Mouse (Mus musculus): Measurements from ENCODE around the gene Vps13d. TPM values are rescaled to one million over a fixed set of nuclear protein-coding genes. Genes with fewer than 3 reads are reported as not detected.
"Not testable (repeated sequence)": the region's sequence is repeated elsewhere in the genome, so short reads cannot be mapped to it uniquely, and the experiment has no call there.

Vps13d gene
- polyA plus RNA-seq, 1 experiment, result 15.6 TPM

GRCm38 (mm10) chr4:145188561-145188960, 6.2 kb downstream of the Vps13d start:
- TF ChIP-seq EP300 (IDR thresholded peaks at IDR 0.05; ENCODE audit: insufficient read depth, low read depth, low read length) (no peak), CTCF (IDR thresholded peaks at IDR 0.05; ENCODE audit: low read depth, low read length) (no peak), POLR2A (IDR thresholded peaks at IDR 0.05; ENCODE audit: insufficient read depth, low read length) (no peak)
- Histone ChIP-seq H3K9ac (ENCODE audit: low read depth, poor library complexity, severe bottlenecking) (no peak overlapping the region), H3K27me3 (ENCODE audit: control insufficient read depth, insufficient read depth, low read length, poor library complexity, severe bottlenecking) (no peaks in the 10 kb centered on the region), H3K4me3 (ENCODE audit: low read depth, low read length) (no peak overlapping the region), H3K9me3 (replicated peaks; ENCODE audit: control insufficient read depth, insufficient read depth, low read length, poor library complexity, severe bottlenecking) (no peaks in the 10 kb centered on the region), H3K27ac (ENCODE audit: insufficient read depth, low read length) (no peak overlapping the region), H3K36me3 (ENCODE audit: control insufficient read depth, insufficient read depth, low read length, poor library complexity, severe bottlenecking) (no peaks in the 10 kb centered on the region), H3K4me1 (ENCODE audit: control insufficient read depth, insufficient read depth, low read length) (no peaks in the 10 kb centered on the region)

- TF ChIP-seq EP300 (IDR thresholded peaks at IDR 0.05; ENCODE audit: insufficient read depth, low read depth, low read length), result no peak
- TF ChIP-seq CTCF (IDR thresholded peaks at IDR 0.05; ENCODE audit: low read depth, low read length), result no peak
- TF ChIP-seq POLR2A (IDR thresholded peaks at IDR 0.05; ENCODE audit: insufficient read depth, low read length), result no peak
- no peaks in the 10 kb centered on the region for H3K4me1 ChIP-seq (ENCODE audit: control insufficient read depth, insufficient read depth, low read length)
- H3K27me3 ChIP-seq (ENCODE audit: control insufficient read depth, insufficient read depth, low read length, poor library complexity, severe bottlenecking), result no peaks in the 10 kb centered on the region
- H3K9ac ChIP-seq (ENCODE audit: low read depth, poor library complexity, severe bottlenecking), result no peak overlapping the region
- no peaks in the 10 kb centered on the region for H3K9me3 ChIP-seq (replicated peaks; ENCODE audit: control insufficient read depth, insufficient read depth, low read length, poor library complexity, severe bottlenecking)
- H3K27ac ChIP-seq (ENCODE audit: insufficient read depth, low read length), result no peak overlapping the region
- no peak overlapping the region for H3K4me3 ChIP-seq (ENCODE audit: low read depth, low read length)
- H3K36me3 ChIP-seq (ENCODE audit: control insufficient read depth, insufficient read depth, low read length, poor library complexity, severe bottlenecking), result no peaks in the 10 kb centered on the region
Observed at GRCm38 (mm10) chr4:145187619-145188018, 7.2 kb downstream of the Vps13d start.

GRCm38 (mm10) chr4:145178918-145179549, 15.8 kb downstream of the Vps13d start:
- Histone ChIP-seq H3K27ac (ENCODE audit: insufficient read depth, low read length) (no peak overlapping the region), H3K27me3 (ENCODE audit: control insufficient read depth, insufficient read depth, low read length, poor library complexity, severe bottlenecking) (no peaks in the 10 kb centered on the region), H3K4me3 (ENCODE audit: low read depth, low read length) (no peak overlapping the region), H3K36me3 (ENCODE audit: control insufficient read depth, insufficient read depth, low read length, poor library complexity, severe bottlenecking) (peaks cover 6% of the 10 kb centered on the region), H3K9ac (ENCODE audit: low read depth, poor library complexity, severe bottlenecking) (no peak overlapping the region), H3K9me3 (replicated peaks; ENCODE audit: control insufficient read depth, insufficient read depth, low read length, poor library complexity, severe bottlenecking) (0 out of 2 replicates have a peak, but pooled peaks cover 5% of the 10 kb centered on the region), H3K4me1 (ENCODE audit: control insufficient read depth, insufficient read depth, low read length) (no peaks in the 10 kb centered on the region)
- TF ChIP-seq EP300 (IDR thresholded peaks at IDR 0.05; ENCODE audit: insufficient read depth, low read depth, low read length) (no peak), POLR2A (IDR thresholded peaks at IDR 0.05; ENCODE audit: insufficient read depth, low read length) (no peak), CTCF (IDR thresholded peaks at IDR 0.05; ENCODE audit: low read depth, low read length) (no peak)

DNA sequence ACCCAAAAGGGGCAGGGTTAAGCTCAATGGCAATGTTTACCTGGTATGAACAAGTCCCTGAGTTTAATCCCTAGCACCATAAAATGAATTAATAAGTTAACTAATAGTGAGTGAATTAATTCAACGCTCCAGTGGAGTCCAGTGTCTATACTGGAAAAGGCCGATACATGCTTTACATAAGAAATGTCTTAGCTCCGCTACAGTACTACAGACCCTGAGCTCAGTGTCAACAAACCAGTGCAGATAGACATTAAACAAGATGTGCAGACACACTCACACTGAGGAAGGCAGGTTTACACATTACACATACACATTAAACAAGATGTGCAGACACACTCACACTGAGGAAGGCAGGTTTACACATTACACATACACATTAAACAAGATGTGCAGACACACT, 29.3 kb downstream of the Vps13d start:
- peaks cover 22% of the 10 kb centered on the region for H3K36me3 ChIP-seq (ENCODE audit: control insufficient read depth, insufficient read depth, low read length, poor library complexity, severe bottlenecking)
- H3K27me3 ChIP-seq (ENCODE audit: control insufficient read depth, insufficient read depth, low read length, poor library complexity, severe bottlenecking); H3K4me3 ChIP-seq (ENCODE audit: low read depth, low read length); H3K9me3 ChIP-seq (replicated peaks; ENCODE audit: control insufficient read depth, insufficient read depth, low read length, poor library complexity, severe bottlenecking); H3K9ac ChIP-seq (ENCODE audit: low read depth, poor library complexity, severe bottlenecking); H3K27ac ChIP-seq (ENCODE audit: insufficient read depth, low read length); H3K4me1 ChIP-seq (ENCODE audit: control insufficient read depth, insufficient read depth, low read length): not testable (repeated sequence)

DNA sequence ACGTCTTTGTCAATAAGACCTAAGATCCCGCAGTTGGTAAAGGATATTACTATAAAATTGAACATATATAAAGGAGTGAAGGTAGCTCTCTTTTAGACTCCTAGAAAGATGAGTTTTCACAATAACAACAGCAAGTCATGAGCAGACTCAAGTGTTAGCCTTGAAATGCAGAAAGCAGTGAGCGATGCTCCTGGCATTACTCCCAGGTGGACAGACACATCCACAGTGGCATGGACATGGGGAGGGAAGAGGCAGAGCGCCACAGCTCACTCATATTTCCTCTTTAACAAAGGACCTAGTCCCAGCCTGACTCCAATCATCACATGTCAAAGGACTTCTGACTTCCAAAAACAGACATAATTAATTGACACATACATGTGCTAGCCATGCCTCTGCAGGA, 30.7 kb downstream of the Vps13d start:
- Histone ChIP-seq H3K9ac (ENCODE audit: low read depth, poor library complexity, severe bottlenecking) (no peak overlapping the region), H3K36me3 (ENCODE audit: control insufficient read depth, insufficient read depth, low read length, poor library complexity, severe bottlenecking) (peaks cover 26% of the 10 kb centered on the region), H3K4me3 (ENCODE audit: low read depth, low read length) (no peak overlapping the region), H3K27ac (ENCODE audit: insufficient read depth, low read length) (no peak overlapping the region), H3K4me1 (ENCODE audit: control insufficient read depth, insufficient read depth, low read length) (no peaks in the 10 kb centered on the region), H3K27me3 (ENCODE audit: control insufficient read depth, insufficient read depth, low read length, poor library complexity, severe bottlenecking) (no peaks in the 10 kb centered on the region), H3K9me3 (replicated peaks; ENCODE audit: control insufficient read depth, insufficient read depth, low read length, poor library complexity, severe bottlenecking) (no peaks in the 10 kb centered on the region)
- no peak for TF ChIP-seq EP300 (IDR thresholded peaks at IDR 0.05; ENCODE audit: insufficient read depth, low read depth, low read length)
- TF ChIP-seq POLR2A (IDR thresholded peaks at IDR 0.05; ENCODE audit: insufficient read depth, low read length), result no peak

DNA sequence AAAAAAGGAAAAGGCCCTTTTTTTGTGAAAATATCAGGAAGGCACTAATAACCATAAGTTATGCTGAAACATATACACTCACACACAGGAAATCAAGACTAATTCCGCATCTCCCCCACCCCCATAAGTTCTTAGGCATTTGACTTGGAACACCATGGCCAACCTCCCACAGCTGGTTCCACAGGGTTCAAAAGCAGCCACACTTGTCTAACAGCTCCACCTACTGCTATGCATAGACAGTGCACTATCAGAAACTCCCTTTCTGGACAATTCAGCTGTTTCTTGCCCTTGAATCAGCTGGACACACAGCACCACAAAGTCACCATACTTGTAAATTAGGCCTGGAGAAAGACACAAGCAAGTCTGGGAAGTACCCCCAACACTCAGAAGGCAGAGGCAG, 33.6 kb downstream of the Vps13d start:
- H3K27ac ChIP-seq (ENCODE audit: insufficient read depth, low read length), result no peak overlapping the region
- H3K36me3 ChIP-seq (ENCODE audit: control insufficient read depth, insufficient read depth, low read length, poor library complexity, severe bottlenecking), result peaks cover 14% of the 10 kb centered on the region

More for the DNA sequence above, 33.6 kb downstream of the Vps13d start:
- TF ChIP-seq EP300 (IDR thresholded peaks at IDR 0.05; ENCODE audit: insufficient read depth, low read depth, low read length), result no peak
- peak; percentile 55 for TF ChIP-seq CTCF (IDR thresholded peaks at IDR 0.05; ENCODE audit: low read depth, low read length)
- Histone ChIP-seq H3K27me3 (ENCODE audit: control insufficient read depth, insufficient read depth, low read length, poor library complexity, severe bottlenecking) (no peaks in the 10 kb centered on the region), H3K4me1 (ENCODE audit: control insufficient read depth, insufficient read depth, low read length) (no peaks in the 10 kb centered on the region), H3K9me3 (replicated peaks; ENCODE audit: control insufficient read depth, insufficient read depth, low read length, poor library complexity, severe bottlenecking) (no peaks in the 10 kb centered on the region), H3K4me3 (ENCODE audit: low read depth, low read length) (no peak overlapping the region), H3K9ac (ENCODE audit: low read depth, poor library complexity, severe bottlenecking) (no peak overlapping the region)
